Mouse (Mus musculus) frontal cortex, postnatal 25 days (tissue): ENCODE measurements around the gene Tomm6.
"Not testable (repeated sequence)": the region's sequence is repeated elsewhere in the genome, so short reads cannot be mapped to it uniquely, and the experiment has no call there.

Experiments used
- DNase-seq, 2 experiments: peaks; one replicate each; pipeline ENCODE4 v3.0.0; 2022; ENCODE audit warnings: low spot score in 2 of 2

Gene Tomm6

DNA sequence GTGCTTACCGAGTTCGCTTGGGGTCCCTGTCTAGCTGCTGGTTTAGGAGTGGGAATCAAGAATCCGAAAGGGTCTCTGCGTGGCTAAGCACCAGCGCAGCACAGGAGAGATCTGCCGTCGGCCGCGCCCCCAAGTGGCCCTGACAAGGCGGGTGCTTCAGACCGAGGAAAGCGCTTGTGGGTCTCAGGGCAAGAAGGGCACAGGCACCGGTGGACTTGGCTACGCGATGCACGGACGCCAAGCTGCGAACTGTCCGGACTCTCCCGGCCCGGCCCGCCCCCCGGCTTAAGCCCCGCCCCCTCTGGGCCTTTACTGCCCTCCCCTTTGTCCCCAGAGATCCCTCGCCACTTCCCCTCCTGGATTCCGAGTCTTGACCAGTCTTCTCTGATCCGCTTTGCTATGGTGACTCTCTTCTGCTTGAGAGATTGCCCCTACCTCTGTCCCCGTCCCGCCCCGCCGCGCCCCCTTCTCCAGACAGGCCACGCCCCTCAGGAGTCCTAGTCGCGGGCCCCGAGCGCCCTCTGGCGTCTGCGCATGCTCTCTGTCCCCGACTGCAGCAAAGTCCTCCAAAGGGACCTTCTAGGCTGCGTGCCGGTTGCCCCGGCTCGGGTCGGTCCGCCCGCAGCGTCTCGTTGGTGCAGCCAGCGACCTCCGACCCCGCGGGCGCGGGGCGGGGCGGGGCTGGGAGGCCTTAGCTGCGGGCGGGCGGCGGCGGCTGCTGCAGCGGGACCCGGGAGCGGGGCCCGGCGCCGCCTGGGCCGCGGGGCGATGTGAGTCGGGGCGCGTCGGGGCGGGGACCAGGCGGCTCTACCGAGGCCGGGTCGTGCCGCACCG lies 6.5 kb upstream of the Tomm6 start, which contains the start of gene Prickle4:
Gene Prickle4 (minus strand): TSS at position 234 of the 834 bp plus-strand sequence.
- peak; percentile 92 to 96 for DNase-seq

DNA sequence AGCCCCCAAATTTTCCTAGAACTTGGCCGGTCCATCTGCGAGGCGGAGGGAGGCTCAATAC lies 6.1 kb upstream of the Tomm6 start, which contains the start of gene Gm21981:
Gene Gm21981 (minus strand): TSS at position 14 of the 61 bp plus-strand sequence.
- no peak for DNase-seq

DNA sequence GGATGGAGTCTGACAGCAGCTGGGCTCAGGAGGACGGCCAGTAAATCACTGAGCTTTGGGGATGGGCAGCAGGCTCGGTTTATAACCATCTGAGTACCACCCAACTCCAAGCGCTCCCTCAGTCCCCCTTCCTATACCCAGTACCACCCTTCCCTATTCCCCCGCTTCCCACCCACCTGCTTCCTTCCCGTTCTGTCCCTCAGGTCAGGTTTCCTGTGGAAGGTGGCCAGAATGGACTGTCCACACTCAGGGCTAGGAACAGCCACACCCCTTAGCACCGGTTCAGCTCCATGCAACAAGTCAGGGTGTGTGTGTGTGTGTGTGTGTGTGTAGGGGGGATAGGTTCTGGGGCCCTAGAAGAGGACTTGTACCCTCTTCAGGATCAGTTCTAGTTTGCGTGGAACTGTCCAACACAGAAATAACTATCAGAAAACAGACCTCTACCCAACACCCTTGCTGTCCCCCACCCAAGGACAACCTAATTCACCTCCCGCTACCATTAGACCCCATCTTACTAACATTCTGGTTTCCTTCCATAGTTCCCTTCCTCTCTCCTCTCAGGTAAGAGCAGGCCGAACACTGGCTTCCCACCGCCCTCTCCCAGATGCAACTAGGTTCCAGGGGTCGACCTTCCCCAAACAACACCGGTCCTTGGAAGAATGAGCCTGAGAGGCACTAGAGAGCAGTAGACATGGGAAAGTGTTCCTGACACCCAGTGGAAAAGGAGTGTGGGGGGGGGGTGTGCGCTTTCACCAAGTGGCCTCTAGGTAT lies 5.7 kb upstream of the Tomm6 start:
- DNase-seq, result no peak

DNA sequence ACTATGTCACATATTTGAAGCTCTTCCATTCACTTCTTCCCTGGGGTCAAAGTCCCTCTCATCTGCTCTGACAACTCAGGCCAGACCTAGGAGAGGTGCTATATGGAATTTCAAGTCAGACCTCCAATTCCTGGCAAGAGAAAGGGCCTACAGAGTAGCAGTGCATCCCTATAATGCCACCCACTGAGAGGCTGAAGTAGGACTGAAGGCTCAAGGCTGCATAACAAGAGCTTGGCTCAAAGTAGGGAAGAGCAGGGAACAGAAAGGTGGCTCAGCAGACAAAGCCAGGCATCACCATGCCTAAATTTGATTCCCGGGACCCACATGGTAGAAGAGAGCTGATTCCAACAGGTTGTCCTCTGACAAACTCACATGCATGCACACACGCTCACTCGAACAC lies 3.5 kb upstream of the Tomm6 start:
- no peak for DNase-seq

DNA sequence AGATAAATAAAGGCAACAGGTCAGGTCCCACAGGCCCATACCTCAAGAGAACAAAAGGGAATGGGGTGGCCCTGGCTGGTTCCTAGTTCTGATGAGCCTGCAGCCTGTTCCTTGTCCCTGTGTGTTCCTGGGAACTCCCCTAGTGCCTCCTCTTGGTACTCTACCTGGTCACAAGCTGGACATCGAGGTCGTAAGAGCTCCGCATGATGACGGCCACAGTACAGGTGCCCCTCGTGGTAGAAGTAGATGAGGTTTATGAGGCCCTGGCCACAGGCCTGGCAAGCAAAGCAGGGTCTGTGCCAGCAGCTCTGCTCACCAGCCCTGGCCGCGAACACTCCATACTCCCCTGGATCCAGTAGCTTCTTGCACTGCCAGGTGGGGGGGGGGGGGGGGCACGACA lies 1.7 kb upstream of the Tomm6 start:
- DNase-seq, result no peak

DNA sequence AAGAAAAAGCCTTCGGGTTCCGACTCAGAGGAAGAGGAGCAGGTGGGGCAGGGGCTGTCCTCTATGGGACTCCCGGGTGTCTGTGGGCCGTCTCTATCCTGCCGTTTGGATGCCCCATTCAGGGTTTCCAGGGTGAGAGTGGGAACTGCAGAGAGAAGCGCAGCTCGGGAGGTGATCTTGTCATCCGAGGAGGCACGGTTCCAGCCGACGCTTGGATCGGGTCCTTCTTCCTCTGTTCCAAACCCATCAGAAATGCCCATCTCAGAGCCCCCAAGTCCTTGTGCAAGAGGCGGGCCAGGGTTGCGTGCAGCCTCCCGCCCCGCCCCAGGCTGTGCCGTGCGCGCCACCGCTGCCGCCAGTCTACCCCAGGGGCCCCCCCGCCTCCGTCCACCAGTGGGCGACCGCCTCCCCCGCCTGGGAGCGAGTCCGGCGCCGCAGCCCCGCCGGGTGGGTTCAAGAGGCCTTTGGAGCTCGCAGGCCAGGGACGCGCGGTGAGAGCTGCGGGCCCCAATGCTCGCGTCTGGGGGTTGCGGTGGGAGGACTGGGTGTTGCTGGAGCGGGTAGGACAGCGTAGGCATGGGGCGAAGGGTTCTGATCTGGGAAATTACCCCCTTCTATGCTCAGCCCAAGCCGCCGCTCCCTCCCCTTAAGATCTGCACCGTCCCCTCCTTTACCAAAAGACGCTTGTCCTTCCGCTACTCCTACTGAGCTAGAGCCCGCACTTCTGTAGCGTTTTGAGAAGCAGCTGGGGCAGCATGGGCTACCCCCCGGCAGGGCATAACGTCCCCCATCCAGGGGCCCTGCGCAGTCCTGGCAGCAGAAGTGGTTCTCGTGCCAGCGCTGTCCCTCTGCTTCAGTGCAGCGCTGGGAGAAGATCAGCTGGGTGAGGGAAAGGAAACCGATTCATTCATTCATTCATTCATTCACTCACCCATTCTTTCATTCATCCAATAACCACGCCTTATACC lies 706 bp upstream of the Tomm6 start, which contains the start of gene Frs3:
Gene Frs3 (plus strand): TSS at position 423 of the 968 bp plus-strand sequence.
- DNase-seq, result peak; percentile 61 to 68

DNA sequence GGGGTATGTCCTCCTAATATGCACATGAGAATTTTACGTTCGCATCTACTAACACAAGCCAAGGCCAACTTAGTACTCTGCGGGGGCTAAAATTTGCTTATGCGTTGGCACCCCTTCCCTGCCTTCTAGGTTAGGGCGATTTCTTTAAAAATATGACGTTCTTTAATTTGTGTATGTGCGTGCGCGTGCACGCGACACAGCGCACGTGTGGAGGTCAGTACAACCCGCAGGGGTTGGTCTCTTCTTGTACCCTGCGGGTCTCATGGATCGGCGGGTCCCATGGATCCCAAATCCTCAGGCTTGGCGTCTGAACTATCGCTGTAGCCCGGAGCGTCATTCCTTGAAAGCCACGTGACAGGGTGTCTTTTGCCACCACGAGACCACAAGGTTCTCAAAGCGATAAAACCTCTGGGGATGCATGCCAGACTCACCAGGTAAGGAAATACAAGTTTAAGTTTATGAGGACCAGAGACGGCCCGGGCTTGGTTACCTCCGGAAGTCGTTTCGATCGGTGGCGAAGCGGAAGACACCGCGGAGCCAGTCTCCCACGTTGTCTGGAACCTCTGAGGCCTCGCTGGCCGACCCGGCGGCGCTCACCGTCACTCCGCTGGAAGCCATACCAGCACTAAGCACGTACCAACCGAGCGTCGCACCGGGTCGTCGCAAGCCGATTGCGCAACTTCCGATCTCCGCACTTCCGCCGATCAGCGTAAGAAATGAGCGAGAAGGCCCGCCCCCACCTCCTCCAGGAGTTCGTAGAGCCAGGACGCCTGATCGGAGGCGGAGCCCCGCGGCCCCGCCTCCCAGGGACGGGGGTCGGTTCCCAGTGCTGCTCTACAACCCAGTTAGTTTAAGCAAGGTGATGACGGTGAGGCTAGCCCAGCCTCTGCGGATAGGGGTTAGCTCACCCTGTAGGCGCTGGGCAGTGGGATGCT lies 510 bp downstream of the Tomm6 start:
- DNase-seq, result peak; percentile 91 to 95

DNA sequence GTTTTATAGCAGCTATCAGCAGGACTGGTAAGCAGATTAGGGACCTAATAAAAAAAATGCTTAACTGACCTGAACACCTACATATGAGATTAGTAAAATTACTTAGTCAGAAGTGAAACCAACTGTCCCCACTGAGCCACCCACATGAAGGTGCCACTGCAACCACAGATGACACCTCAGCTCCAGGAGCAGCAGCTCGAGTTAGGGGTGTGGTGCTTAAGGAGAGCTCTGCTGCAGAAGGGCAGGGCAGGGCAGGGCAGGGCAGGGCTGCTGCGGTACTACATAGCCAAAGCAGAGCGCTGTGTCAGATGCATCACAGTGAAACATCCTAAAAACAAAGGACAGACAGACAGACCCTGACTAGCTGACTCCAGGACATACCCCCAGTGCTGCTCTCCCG lies 5.3 kb downstream of the Tomm6 start:
- DNase-seq, result no peak

DNA sequence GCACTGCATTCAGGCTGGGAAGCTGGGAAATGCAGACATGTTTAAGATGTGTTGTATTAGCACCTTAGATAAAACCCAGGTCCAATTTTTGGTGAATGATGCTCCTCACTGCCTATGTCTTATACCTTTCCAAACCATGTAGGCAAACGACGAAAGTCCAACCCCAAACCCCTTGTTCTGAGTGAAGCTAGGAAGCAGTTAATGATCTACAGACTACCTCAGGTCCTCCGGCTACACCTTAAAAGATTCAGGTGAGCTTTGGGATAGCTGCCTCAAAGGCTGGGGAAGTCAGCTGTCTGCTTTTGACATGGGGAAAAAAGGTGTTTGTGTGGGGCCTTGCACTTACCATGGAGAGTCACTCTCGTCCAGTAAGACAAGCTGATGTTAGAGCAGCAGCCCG lies 9.5 kb downstream of the Tomm6 start:
- DNase-seq, result no peak

DNA sequence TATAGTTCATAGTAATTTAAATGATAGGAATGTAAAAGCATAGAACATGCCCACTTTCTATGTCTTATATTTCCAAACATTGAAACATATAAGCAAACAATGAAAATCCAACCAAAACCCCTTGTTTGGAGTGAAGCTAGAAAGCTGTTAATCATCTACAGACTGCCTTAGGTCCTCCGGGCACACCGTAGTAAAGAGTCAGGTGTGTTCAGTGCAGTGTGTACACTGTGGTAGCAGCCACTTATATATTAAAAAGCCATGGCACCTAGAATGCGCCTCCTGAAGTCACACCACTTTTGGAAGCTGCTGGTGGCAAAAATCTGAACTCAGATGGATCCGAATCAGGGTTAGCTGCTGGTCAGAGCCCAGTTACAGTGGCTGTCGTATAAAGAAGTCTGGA lies 9.9 kb downstream of the Tomm6 start:
- no peak for DNase-seq

DNA sequence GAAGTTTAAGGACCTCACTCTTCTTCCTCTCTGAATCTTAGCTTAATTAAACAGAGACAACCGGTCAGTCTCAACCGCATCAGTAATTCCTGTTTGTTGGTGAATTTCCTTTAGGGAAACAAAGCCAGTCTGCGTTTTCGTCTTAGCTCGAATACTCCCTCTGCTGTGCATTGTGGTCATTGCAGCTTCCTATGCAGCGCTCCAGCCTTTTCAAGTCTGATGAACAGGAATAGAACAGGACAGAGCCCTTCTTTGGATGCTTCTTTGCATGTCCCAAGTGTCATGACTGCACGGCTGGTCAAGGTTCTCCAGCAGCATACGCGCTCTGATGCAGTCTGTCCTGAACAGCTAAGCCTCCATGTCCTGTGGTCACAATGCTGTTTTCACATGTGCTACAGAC lies 11.6 kb downstream of the Tomm6 start:
- DNase-seq, result peak; percentile 62 to 79

DNA sequence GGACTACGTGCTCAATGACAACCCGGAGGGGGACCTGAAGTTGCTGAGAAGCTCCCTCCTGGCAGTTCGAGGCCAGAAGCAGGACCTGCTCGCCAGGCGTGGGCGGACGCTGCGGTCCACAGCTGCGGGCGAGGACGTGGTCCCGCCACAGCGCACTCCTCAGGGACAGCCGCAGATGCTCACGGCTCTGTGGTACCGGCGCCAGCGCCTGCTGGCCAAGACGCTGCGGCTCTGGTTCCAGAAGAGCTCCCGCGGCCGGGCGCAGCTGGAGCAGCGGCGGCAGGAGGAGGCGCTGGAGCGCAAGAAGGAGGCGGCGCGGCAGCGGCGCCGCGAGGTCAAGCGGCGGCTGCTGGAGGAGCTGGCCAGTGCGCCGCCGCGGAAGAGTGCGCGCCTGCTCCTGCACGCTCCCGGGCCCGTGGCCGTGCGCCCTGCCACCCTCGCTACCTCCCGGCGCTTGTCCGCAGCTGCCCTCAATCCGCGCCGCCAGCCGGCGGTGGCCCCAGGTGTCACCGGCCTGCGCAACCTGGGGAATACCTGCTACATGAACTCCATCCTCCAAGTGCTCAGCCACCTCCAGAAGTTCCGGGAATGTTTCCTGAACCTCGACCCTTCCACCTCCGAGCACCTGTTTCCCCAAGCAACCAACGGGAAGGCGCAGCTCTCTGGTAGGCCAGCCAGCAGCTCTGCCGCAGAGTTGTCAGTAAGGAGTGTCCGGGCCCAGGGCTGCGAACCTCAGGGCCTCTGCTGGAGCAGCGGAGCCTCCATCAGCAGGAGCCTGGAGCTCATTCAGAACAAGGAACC lies 15.7 kb downstream of the Tomm6 start:
- peak in 1 of 2 experiments; percentile 22 for DNase-seq

DNA sequence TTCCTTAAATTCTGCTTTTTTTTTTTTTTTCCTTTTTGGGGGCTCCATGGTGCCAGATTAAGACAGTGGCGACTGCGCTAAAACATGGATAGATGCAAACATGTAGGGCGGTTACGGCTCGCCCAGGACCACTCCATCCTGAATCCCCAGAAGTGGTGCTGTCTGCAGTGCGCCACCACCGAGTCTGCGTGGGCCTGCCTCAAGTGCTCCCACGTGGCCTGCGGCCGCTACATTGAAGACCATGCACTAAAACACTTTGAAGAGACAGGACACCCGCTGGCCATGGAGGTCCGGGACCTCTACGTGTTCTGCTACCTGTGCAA lies 16.2 kb downstream of the Tomm6 start:
- DNase-seq, result no peak

DNA sequence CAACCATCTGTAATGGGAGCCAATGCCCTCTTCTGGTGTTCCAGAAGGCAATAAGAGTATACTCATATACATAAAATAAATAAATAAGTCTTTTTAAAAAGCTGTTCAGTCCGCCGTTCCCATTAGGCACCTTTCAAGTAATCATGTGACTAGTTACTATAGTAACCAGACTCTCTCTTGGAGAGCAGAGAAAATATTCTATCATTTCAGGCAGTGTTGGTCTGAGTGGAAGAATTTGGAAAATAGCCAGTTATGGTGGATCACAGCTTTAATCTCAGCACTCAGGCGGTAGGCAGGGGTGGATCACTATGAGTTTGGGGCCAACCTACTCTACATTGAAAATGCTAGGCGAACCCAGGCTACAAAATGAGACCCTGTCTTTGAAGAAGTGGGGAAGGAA lies 19.0 kb downstream of the Tomm6 start:
- DNase-seq, result no peak

DNA sequence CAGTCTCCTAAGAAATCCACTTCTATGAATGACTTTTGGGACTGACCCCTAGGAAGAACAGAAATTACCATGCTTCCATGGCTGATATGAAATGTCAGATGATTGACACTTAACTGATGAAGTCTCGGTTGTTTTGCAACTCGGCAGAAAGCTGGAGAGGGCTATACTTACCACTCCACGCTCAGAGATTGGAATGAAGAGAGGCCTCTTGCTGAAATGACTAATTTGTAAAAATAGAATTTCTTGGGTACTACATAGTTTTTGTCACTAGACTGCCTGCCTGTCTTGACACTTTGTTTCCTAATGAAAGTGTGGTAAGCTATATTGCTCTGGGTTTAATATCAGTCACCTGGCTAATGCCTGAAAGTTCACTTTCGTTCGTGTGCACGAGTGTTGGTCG lies 23.7 kb downstream of the Tomm6 start:
- DNase-seq, result no peak

DNA sequence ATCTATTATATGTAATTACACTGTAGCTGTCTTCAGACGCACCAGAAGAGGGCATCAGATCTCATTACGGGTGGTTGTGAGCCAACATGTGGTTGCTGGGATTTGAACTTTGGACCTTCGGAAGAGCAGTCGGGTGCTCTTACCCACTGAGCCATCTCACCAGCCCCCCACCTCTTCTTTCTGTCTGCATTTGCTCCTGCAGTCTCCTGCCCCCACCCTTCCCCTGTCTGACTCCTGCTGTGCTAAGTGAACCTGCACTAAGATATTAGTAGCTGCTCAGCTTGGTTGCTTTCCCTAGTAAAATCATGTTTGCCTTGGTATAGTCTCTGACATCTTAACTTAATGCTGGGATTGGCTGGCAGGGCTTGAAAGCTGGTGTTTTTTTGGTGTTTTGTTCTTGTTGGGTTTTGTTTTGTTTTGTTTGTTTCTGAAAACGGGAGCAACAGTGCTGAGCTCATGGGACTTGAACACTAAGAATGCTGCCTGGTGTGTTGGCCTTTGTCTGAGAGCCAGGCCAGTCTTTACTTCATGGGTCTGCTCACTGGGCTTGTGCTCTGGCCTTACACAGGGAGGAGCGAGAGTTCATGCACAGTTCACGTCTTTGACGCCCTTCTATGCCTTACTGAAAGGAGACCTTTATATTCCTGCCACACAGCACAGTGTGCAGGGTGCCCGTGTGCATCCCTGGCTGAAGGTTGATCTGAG lies 25.0 kb downstream of the Tomm6 start:
- no peak for DNase-seq

DNA sequence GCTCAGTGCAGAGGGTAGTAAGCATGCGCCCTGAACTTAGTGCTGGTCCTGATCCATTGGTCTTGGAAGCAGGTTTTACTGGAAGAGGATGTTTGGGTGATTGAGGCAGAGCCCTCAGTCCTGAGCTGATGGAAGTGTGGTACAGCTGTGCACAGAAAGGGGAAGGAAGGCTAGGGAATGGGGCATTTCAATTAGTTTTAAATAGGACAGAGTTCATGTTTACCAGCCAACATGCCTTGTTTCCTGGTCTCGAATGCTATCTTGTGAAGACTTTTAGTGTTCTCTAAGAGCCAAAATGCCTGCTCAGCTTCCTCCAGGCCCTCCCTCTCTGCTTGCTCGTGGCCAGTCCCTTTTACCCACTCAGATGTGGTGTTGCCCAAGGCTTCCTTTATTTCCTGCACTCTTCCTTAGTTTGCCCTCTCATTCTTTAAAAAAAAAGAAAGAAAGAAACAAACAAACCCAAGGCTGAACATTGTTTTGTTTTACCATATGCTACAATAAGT lies 29.4 kb downstream of the Tomm6 start:
- no peak for DNase-seq

DNA sequence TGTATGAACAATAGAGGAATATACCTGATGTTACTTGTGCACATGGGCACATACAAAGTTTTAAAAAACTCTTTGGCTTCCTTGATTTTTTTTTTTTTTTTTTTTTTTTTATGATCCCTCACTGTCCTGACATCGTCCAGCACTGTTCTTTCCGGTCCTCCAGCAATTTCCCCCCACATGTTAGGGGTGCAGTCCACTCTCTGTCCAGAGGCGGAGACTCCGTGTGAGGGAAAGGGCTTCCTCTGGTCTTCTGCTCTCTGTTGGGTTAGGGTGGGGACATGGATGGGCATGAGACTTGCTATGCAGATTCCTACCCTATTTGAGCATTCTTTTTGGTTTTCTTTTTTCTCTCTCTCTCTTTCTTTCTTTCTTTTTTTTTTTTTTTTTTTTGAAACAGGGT lies 30.3 kb downstream of the Tomm6 start:
- DNase-seq, result no peak

DNA sequence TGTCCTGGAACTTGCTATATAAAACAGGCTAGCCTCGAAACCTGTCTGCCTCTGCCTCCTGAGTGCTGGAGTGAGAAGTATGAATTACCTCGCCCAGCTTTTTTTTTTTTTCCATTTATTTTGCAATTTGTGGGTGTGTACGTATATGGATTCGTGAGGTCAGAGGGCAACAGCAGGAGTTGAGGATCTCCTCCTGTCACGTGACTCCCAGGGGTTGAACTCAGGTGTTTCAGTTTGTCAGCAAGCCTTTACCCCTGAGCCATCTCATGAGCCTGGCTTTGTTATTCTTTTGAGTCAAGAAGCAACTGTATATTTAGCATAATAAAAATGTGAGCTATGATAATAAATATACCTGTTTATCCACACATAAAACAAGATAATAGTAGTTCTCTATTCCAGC lies 32.5 kb downstream of the Tomm6 start:
- DNase-seq, result no peak

DNA sequence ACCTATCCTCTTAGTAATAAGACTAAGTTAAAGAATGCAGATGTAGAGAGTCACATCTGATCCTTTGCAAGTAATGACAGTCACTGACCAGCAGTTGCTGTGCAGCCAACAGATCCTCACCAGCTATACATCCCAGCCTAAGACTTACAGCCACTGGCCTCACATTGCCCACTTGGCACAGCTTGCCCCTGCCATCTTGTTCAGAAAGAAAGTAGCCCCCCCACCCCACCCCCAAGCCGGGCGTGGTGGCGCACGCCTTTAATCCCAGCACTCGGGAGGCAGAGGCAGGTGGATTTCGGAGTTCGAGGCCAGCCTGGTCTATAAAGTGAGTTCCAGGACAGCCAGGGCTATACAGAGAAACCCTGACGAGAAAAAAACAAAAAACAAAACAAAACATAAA lies 33.8 kb downstream of the Tomm6 start:
- not testable (repeated sequence) for DNase-seq
